Mouse (Mus musculus) hindbrain, embryonic 11.5 days (tissue): Measurements from ENCODE around the gene Foxe1. TPM values are rescaled to one million over a fixed set of nuclear protein-coding genes. Genes with fewer than 3 reads are reported as not detected.
A peak's percentile ranks its signal among the peaks of the same experiment; 100 is the strongest.

Experiments used
- ATAC-seq: fragments of 200-750 bp; cut with Nextera tagmentation; 2 replicates; pipeline ENCODE4 v1.8.0; 2017; ENCODE audit warnings: mild to moderate bottlenecking, moderate TSS enrichment, moderate library complexity; ENCODE audit not compliant: low FRiP score
- DNase-seq: peaks from one replicate; pipeline ENCODE4 v3.0.0-alpha.2; 2015; ENCODE audit warnings: low spot score
- H3K27ac ChIP-seq: fragments of 300-500 bp; sonication (generic); 2 replicates; pipeline ENCODE4 v1.5.1; 2014; ENCODE audit warnings: mild to moderate bottlenecking, low read depth, low read length
- H3K27me3 ChIP-seq: fragments of 300-500 bp; sonication (generic); 2 replicates; pipeline ENCODE4 v1.6.1; 2014; ENCODE audit warnings: mild to moderate bottlenecking, low read length, moderate library complexity, mixed read lengths; ENCODE audit not compliant: control insufficient read depth, insufficient read depth
- H3K36me3 ChIP-seq: fragments of 300-500 bp; sonication (generic); 2 replicates; pipeline ENCODE4 v1.6.1; 2014; ENCODE audit warnings: mild to moderate bottlenecking, low read length, moderate library complexity, mixed read lengths; ENCODE audit not compliant: control insufficient read depth, insufficient read depth
- H3K4me1 ChIP-seq: fragments of 300-500 bp; sonication (generic); replicated peaks from 2 replicates; pipeline ENCODE4 v1.6.1; 2014; ENCODE audit warnings: low read length, mixed read lengths; ENCODE audit not compliant: control insufficient read depth, insufficient read depth
- H3K4me2 ChIP-seq: fragments of 300-500 bp; sonication (generic); replicated peaks from 2 replicates; pipeline ENCODE4 v1.6.1; 2014; ENCODE audit warnings: mild to moderate bottlenecking, low read depth, low read length
- H3K4me3 ChIP-seq: fragments of 300-500 bp; sonication (generic); 2 replicates; pipeline ENCODE4 v1.5.1; 2014; ENCODE audit warnings: low read depth, low read length
- H3K9ac ChIP-seq: fragments of 300-500 bp; sonication (generic); 2 replicates; pipeline ENCODE4 v1.6.1; 2014; ENCODE audit warnings: low read depth, low read length
- H3K9me3 ChIP-seq: fragments of 300-500 bp; sonication (generic); 2 replicates; pipeline ENCODE4 v1.6.1; 2016; ENCODE audit warnings: low read length; ENCODE audit not compliant: control insufficient read depth
- WGBS: fragments of 180-500 bp; shearing (Covaris S2); extraction: QIAGEN DNeasy Blood & Tissue Kit; methylation state at CpG from one replicate; pipeline ENCODE4 v1.1.7; 2014; 5-methylcytosine and 5-hydroxymethylcytosine counted together
- polyA plus RNA-seq: library from polyadenylated mRNA; unstranded; fragments of >200 nt; fragmentation: Nextera tagmentation; extraction: Ambion mirVana; gene quantifications from 2 replicates; pipeline ENCODE4 v1.2.1, GENCODE M21; 2014

The Foxe1 gene
- polyA plus RNA-seq, 1 experiment from 2014 or later, result 0.48 TPM

DNA sequence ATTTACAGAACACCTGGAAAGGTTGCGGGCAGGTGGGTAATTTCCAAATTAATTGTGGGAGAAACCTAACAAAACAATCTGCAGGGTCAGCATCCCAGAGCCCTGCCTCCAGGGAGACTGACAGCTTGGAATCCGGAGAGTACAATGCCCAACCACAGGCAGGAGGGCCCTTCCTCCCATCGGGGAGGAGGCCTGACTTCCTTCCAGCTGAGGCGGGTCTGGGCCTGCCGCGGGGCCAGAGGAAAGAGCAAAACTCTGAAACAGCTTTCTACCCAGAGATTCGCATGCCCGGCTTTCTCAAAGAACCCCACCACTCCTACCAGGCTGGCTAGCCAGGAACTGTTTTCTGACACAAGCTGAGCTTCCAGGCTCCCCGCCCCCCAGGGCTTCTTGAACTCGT is 9.6 kb downstream of the Foxe1 start:
- H3K36me3 ChIP-seq, result no peaks in the 10 kb centered on the region
- no peaks in the 10 kb centered on the region for H3K9me3 ChIP-seq
- no peak overlapping the region for H3K27ac ChIP-seq
- no peak for DNase-seq
- no peaks in the 10 kb centered on the region; the same call in 1 of the 2 replicates for H3K4me1 ChIP-seq
- ATAC-seq, result no peak
- H3K9ac ChIP-seq, result no peak overlapping the region
- no peak overlapping the region for H3K4me3 ChIP-seq
- 10% methylated on average over 10 of the region's 10 CpGs for WGBS
- H3K27me3 ChIP-seq, result peaks cover 34% of the 10 kb centered on the region
- no peak overlapping the region for H3K4me2 ChIP-seq

DNA sequence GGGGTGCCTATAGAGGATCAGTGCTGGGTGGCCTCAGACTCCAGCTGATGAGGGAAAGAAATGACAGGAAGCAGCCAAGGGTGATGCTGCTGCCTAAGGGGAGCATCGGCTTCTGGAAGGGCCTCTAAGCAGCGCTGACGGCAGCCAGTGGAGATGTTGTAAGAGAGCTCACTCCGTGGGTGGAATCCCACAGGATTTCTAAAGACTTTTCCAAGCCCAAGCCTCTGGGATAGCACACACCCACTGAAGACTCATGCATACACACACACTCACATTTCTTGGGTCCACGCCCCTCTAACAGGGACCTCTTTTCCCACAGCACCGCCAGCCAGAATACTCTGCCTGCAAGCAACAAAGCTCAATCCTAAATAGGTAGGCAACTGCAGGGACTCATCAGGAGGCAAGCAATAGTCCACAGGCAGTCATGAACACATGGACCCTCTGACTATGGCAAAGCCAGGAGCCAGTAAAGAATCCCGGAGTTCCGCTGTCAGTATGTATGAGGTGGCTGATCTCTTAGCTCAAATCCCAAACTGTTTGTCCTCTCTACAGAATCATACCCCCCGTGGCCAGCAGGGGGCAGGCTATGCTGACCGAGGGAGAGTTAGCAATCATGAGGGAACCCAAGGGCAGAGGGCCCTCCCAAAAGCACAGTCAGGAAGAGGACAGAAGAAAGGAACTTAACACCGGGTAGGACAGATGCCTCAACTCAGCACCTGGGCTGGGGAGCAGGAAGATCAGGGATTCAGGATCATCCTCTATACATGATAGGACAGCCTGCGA is 13.1 kb downstream of the Foxe1 start:
- H3K9me3 ChIP-seq, result no peaks in the 10 kb centered on the region
- no peak for ATAC-seq
- H3K4me1 ChIP-seq, result no peaks in the 10 kb centered on the region; the same call in 1 of the 2 replicates
- no peak overlapping the region for H3K4me3 ChIP-seq
- H3K27me3 ChIP-seq, result peaks cover 4% of the 10 kb centered on the region; the same call in 1 of the 2 replicates
- H3K36me3 ChIP-seq, result no peaks in the 10 kb centered on the region
- H3K27ac ChIP-seq, result no peak overlapping the region
- peak; percentile 82 for DNase-seq
- H3K4me2 ChIP-seq, result no peak overlapping the region
- WGBS, result 49% methylated on average over 12 of the region's 12 CpGs
- no peak overlapping the region for H3K9ac ChIP-seq

DNA sequence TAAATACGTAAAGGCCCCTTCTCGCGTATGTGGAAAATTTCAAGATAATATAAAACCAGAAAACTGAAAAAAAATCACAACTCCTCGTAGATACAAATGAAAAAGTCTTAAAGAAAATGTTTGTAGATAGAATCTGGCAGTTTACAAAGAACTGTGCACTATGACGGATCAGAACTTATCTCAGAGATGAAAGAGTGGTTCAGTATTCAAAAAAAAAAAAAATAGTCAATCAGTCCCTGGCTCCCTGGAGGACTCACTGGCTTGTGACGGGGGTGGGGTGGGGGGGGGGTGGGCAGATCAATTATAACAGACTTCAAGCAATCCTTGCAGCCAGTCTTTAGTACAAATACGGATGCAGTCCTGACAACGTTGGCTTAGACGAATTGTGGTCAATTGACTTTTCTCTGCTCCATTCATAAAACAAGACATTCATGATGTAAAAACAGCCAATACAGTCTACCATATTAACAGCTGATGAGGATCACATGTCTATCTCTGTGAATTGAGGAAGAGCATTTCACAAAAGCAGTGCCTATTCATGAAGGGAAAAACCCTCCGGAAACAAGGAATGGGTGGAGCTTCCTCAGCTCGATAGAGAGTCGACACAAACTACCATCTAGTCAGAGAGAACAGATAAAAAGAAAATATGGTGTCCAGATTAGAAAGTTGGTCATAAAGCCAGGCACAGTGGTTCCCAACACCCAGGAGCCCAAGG is 16.3 kb downstream of the Foxe1 start:
- DNase-seq (no peak), ATAC-seq (no peak)
- H3K9me3 ChIP-seq, result no peaks in the 10 kb centered on the region
- H3K4me3 ChIP-seq, result no peak overlapping the region
- 81% methylated on average over 12 of the region's 12 CpGs for WGBS
- no peak overlapping the region for H3K9ac ChIP-seq
- no peaks in the 10 kb centered on the region for H3K27me3 ChIP-seq
- no peaks in the 10 kb centered on the region for H3K4me1 ChIP-seq
- H3K4me2 ChIP-seq, result no peak overlapping the region
- no peak overlapping the region for H3K27ac ChIP-seq
- no peaks in the 10 kb centered on the region for H3K36me3 ChIP-seq

DNA sequence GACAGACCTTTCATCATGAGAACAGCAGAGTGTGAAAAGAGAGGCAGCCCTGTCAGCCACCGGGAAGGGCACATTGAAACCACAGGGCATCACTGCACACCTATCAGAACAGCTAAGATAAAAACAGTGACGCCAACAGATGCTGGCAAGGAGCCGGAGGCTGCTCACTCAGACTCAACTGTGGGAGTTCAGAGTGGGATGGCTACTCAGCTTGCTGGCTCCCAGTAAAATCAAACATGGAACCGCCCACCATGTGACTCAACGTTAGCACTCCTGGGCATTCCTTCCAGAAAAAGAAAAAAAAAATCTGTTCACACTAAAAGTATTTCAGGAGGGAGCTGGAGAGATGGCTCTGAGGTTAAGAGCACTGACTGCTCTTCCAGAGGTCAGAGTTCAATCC is 17.8 kb downstream of the Foxe1 start:
- H3K27me3 ChIP-seq, result no peaks in the 10 kb centered on the region; the same call in 1 of the 2 replicates
- no peaks in the 10 kb centered on the region for H3K9me3 ChIP-seq
- DNase-seq (no peak), ATAC-seq (no peak)
- WGBS, result 85% methylated on average over 5 of the region's 5 CpGs
- no peaks in the 10 kb centered on the region for H3K4me1 ChIP-seq
- H3K27ac ChIP-seq, result no peak overlapping the region
- H3K9ac ChIP-seq, result no peak overlapping the region
- H3K4me2 ChIP-seq, result no peak overlapping the region
- H3K4me3 ChIP-seq, result no peak overlapping the region
- H3K36me3 ChIP-seq, result no peaks in the 10 kb centered on the region

DNA sequence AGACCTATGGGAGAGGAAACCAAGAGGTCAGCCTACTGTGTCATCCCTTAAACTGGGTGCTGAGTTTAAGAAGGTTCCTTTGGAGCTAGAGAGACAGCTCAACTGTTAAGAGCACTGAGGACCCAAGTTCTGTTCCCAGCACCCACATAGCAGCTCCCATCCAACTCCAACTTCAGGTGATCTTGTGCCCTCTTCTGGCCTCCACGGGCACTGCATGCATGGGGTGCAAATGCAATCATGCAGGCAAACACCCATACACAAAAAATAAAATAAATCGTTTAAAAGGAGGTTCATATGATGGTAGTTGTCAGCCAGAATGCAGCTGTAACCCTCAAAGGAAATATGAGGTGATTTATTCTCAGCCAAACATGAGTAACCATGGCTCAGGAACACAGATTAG is 21.0 kb downstream of the Foxe1 start:
- Histone ChIP-seq H3K27ac (no peak overlapping the region), H3K4me3 (no peak overlapping the region), H3K4me2 (no peak overlapping the region), H3K4me1 (no peaks in the 10 kb centered on the region), H3K9me3 (no peaks in the 10 kb centered on the region), H3K27me3 (no peaks in the 10 kb centered on the region; the same call in 1 of the 2 replicates), H3K36me3 (no peaks in the 10 kb centered on the region), H3K9ac (no peak overlapping the region)
- ATAC-seq (no peak), DNase-seq (no peak)
- 82% methylated on average over 2 of the region's 2 CpGs for WGBS

DNA sequence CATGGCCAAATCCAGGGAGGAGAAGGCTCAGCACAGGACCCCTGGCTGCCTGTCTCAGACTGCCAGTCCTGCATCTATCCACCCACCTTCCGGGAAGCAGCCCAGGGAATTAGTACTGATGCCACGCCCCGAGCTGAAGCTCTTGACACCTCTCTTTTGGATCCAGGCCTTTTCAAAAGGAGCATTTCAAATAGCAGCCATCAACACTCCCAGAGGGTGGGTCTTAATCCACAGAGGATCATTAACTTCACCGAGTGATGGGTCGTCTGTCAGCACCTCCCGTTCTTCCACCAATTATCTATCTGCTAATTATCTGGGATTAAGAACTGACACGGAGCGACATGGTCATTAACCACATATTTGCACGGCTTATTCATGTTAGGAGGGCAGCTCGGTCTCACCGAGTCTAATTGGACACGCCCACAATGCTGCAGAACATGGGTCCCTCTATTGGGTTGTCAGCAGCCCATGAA is 24.1 kb downstream of the Foxe1 start:
- Histone ChIP-seq H3K4me1 (no peaks in the 10 kb centered on the region), H3K27ac (no peak overlapping the region), H3K4me2 (no peak overlapping the region), H3K9me3 (no peaks in the 10 kb centered on the region), H3K27me3 (no peaks in the 10 kb centered on the region; the same call in none of the 2 replicates), H3K9ac (no peak overlapping the region), H3K36me3 (no peaks in the 10 kb centered on the region), H3K4me3 (no peak overlapping the region)
- ATAC-seq (no peak), DNase-seq (no peak)
- WGBS, result 22% methylated on average over 12 of the region's 12 CpGs

DNA sequence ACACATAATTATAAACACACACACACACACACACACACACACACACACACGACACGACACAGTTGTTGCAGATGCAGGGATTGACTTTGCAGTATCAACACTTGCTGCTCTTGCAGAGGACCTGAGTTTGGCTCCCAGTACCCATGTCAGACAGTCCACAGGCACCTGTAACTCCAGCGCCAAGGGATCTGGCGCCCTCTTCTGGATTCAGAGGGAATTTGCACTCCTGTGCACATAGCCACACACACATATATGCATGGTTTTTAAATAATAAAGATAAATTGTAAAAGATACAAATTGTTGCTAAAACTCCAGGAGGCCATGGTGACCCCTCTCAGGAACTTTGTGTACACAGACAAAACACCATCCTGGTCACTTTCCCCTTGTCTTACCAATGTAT is 25.7 kb downstream of the Foxe1 start:
- Histone ChIP-seq H3K9me3 (no peaks in the 10 kb centered on the region), H3K27me3 (no peaks in the 10 kb centered on the region; the same call in none of the 2 replicates), H3K4me2 (no peak overlapping the region), H3K36me3 (no peaks in the 10 kb centered on the region), H3K27ac (no peak overlapping the region), H3K4me3 (no peak overlapping the region), H3K4me1 (no peaks in the 10 kb centered on the region), H3K9ac (no peak overlapping the region)
- no peak for ATAC-seq
- DNase-seq, result no peak
- WGBS, result 74% methylated on average over 4 of the region's 4 CpGs

DNA sequence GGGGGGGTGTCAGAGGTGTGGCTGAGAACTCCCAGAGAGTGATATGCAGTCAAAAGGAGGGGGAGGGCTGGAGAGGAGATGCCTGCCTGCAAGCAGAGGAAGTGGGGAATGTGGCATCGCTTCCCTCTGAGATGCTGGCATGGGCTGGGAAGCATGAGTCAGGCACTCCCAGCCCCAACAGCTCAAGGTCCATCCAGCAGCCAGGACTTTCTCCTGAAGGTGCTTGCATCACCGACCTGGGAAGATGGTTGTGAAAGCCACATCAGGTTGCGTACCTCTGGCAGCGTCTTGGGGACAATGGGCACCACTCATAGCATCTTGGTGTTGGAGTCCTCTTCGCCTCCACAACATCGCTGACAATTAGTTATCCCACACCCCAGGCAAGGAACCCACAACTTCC is 27.0 kb downstream of the Foxe1 start:
- H3K36me3 ChIP-seq, result no peaks in the 10 kb centered on the region
- DNase-seq (no peak), ATAC-seq (no peak)
- no peak overlapping the region for H3K27ac ChIP-seq
- no peaks in the 10 kb centered on the region; the same call in none of the 2 replicates for H3K27me3 ChIP-seq
- 0 out of 2 replicates have a peak, but pooled peaks cover 4% of the 10 kb centered on the region for H3K4me1 ChIP-seq
- H3K4me2 ChIP-seq, result no peak overlapping the region
- no peak overlapping the region for H3K9ac ChIP-seq
- no peak overlapping the region for H3K4me3 ChIP-seq
- 49% methylated on average over 5 of the region's 6 CpGs for WGBS
- no peaks in the 10 kb centered on the region for H3K9me3 ChIP-seq
